Mouse (Mus musculus) stomach, postnatal 0 days (tissue): Measurements from ENCODE around the gene Iars2. TPM values are rescaled to one million over a fixed set of nuclear protein-coding genes. Genes with fewer than 3 reads are reported as not detected.

Experiments
- ATAC-seq: fragments of 200-750 bp; cut with Nextera tagmentation; 2 replicates; pipeline ENCODE4 v1.8.0; 2017; ENCODE audit not compliant: low FRiP score, low TSS enrichment
- DNase-seq: peaks from one replicate; pipeline ENCODE4 v3.0.0-alpha.2; 2016; ENCODE audit warnings: low spot score
- H3K27ac ChIP-seq: fragments of 300-500 bp; sonication (generic); replicated peaks from 2 replicates; pipeline ENCODE4 v1.5.1; 2014; ENCODE audit warnings: mild to moderate bottlenecking, control low read depth
- H3K27me3 ChIP-seq: fragments of 300-500 bp; sonication (generic); 2 replicates; pipeline ENCODE4 v1.6.1; 2014; ENCODE audit warnings: low read length; ENCODE audit not compliant: control insufficient read depth, insufficient read depth
- H3K36me3 ChIP-seq: fragments of 300-500 bp; sonication (generic); 2 replicates; pipeline ENCODE4 v1.6.1; 2014; ENCODE audit warnings: low read length, mixed read lengths; ENCODE audit not compliant: control insufficient read depth, insufficient read depth
- H3K4me1 ChIP-seq: fragments of 300-500 bp; sonication (generic); replicated peaks from 2 replicates; pipeline ENCODE4 v1.6.1; 2014; ENCODE audit warnings: antibody characterized with exemption; ENCODE audit not compliant: control insufficient read depth, insufficient read depth
- H3K4me2 ChIP-seq: fragments of 300-500 bp; sonication (generic); replicated peaks from 2 replicates; pipeline ENCODE4 v1.6.1; 2014; ENCODE audit warnings: low read depth, mild to moderate bottlenecking, control low read depth, moderate library complexity
- H3K4me3 ChIP-seq: fragments of 300-500 bp; sonication (generic); 2 replicates; pipeline ENCODE4 v1.5.1; 2014; ENCODE audit warnings: low read depth, low read length, control low read depth
- H3K9ac ChIP-seq: fragments of 300-500 bp; sonication (generic); 2 replicates; pipeline ENCODE4 v1.6.1; 2014; ENCODE audit warnings: mild to moderate bottlenecking, low read length, control low read depth, mixed read lengths
- H3K9me3 ChIP-seq: fragments of 300-500 bp; sonication (generic); 2 replicates; pipeline ENCODE4 v1.6.1; 2016; ENCODE audit warnings: low read length; ENCODE audit not compliant: control insufficient read depth
- CTCF ChIP-seq: IDR thresholded peaks from 2 replicates; pipeline ENCODE4 v1.5.1; 2016; ENCODE audit warnings: antibody characterized with exemption, low read depth, mild to moderate bottlenecking, moderate library complexity
- EP300 ChIP-seq: optimal IDR thresholded peaks from 2 replicates; pipeline ENCODE3; 2016; ENCODE audit warnings: antibody characterized with exemption
- WGBS: fragments of 180-500 bp; shearing (Covaris S2); extraction: QIAGEN DNeasy Blood & Tissue Kit; methylation state at CpG from one replicate; pipeline ENCODE4 v1.1.7; 2014; 5-methylcytosine and 5-hydroxymethylcytosine counted together
- polyA plus RNA-seq: library from polyadenylated mRNA; unstranded; fragments of >200 nt; fragmentation: Nextera tagmentation; extraction: Ambion mirVana; gene quantifications from 2 replicates; pipeline ENCODE4 v1.2.1, GENCODE M21; 2015

The Iars2 gene
- polyA plus RNA-seq, 1 experiment from 2014 or later: 25.5 TPM

- 18% methylated on average over 3 of the region's 3 CpGs for WGBS
Observed at GRCm38 (mm10) chr1:185336535-185336934, 7.3 kb upstream of the Iars2 start.

GRCm38 (mm10) chr1:185335231-185335765 is 6.1 kb upstream of the Iars2 start:
- Histone ChIP-seq H3K9ac (no peak overlapping the region), H3K9me3 (no peaks in the 10 kb centered on the region), H3K27me3 (no peaks in the 10 kb centered on the region), H3K27ac (no peak overlapping the region), H3K4me1 (no peaks in the 10 kb centered on the region), H3K36me3 (no peaks in the 10 kb centered on the region; the same call in 1 of the 2 replicates), H3K4me3 (no peak overlapping the region), H3K4me2 (no peak overlapping the region)
- WGBS: 67% methylated on average over 6 of the region's 6 CpGs
- DNase-seq: no peak
- TF ChIP-seq CTCF (no peak), EP300 (no peak)
- no peak for ATAC-seq

More at GRCm38 (mm10) chr1:185336535-185336934, 7.3 kb upstream of the Iars2 start:
- Histone ChIP-seq H3K4me2 (no peak overlapping the region), H3K27me3 (no peaks in the 10 kb centered on the region), H3K9me3 (no peaks in the 10 kb centered on the region), H3K36me3 (no peaks in the 10 kb centered on the region; the same call in 1 of the 2 replicates), H3K27ac (no peak overlapping the region), H3K9ac (no peak overlapping the region), H3K4me3 (no peak overlapping the region), H3K4me1 (no peaks in the 10 kb centered on the region)
- TF ChIP-seq CTCF (no peak), EP300 (no peak)
- peak; percentile 67 for ATAC-seq
- peak; percentile 69 for DNase-seq

GRCm38 (mm10) chr1:185334136-185334535 is 4.9 kb upstream of the Iars2 start:
- 87% methylated on average over 4 of the region's 4 CpGs for WGBS
- Histone ChIP-seq H3K4me2 (no peak overlapping the region), H3K4me3 (no peak overlapping the region), H3K27me3 (no peaks in the 10 kb centered on the region), H3K27ac (no peak overlapping the region), H3K4me1 (no peaks in the 10 kb centered on the region), H3K36me3 (no peaks in the 10 kb centered on the region), H3K9ac (no peak overlapping the region), H3K9me3 (no peaks in the 10 kb centered on the region)
- DNase-seq (no peak), ATAC-seq (no peak)
- TF ChIP-seq EP300 (no peak), CTCF (no peak)

- DNase-seq (no peak), ATAC-seq (no peak)
- WGBS: 68% methylated on average over 5 of the region's 5 CpGs
Observed at GRCm38 (mm10) chr1:185333651-185334050, 4.5 kb upstream of the Iars2 start.

GRCm38 (mm10) chr1:185331983-185332430 is 2.8 kb upstream of the Iars2 start, which contains the start of gene Bpnt1:
Gene Bpnt1, plus strand, starts transcription at chr1:185332149.
- Histone ChIP-seq H3K36me3 (no peaks in the 10 kb centered on the region), H3K9me3 (no peaks in the 10 kb centered on the region), H3K4me3 (peak within 1 kb of the TSS; percentile 62), H3K27ac (peak within 1 kb of the TSS; percentile 82), H3K9ac (peak within 1 kb of the TSS; percentile 72), H3K4me2 (peak within 1 kb of the TSS; percentile 67), H3K27me3 (no peaks in the 10 kb centered on the region), H3K4me1 (no peaks in the 10 kb centered on the region)
- peak; percentile 91 for DNase-seq
- under 1% methylated on average over 32 of the region's 32 CpGs for WGBS
- TF ChIP-seq EP300: no peak
- TF ChIP-seq CTCF: no peak
- peak; percentile 85 for ATAC-seq

More at GRCm38 (mm10) chr1:185333651-185334050, 4.5 kb upstream of the Iars2 start:
- TF ChIP-seq CTCF (no peak), EP300 (no peak)
- no peak overlapping the region for H3K27ac ChIP-seq
- H3K4me1 ChIP-seq: no peaks in the 10 kb centered on the region
- no peaks in the 10 kb centered on the region for H3K9me3 ChIP-seq
- no peak overlapping the region for H3K9ac ChIP-seq
- H3K27me3 ChIP-seq: no peaks in the 10 kb centered on the region
- no peak overlapping the region for H3K4me2 ChIP-seq
- H3K36me3 ChIP-seq: no peaks in the 10 kb centered on the region
- H3K4me3 ChIP-seq: no peak overlapping the region

GRCm38 (mm10) chr1:185331364-185331763 is 2.2 kb upstream of the Iars2 start:
- no peak for ATAC-seq
- no peak for DNase-seq
- no peaks in the 10 kb centered on the region for H3K36me3 ChIP-seq
- no peaks in the 10 kb centered on the region for H3K27me3 ChIP-seq
- H3K9ac ChIP-seq: no peak overlapping the region
- no peaks in the 10 kb centered on the region for H3K4me1 ChIP-seq
- H3K9me3 ChIP-seq: no peaks in the 10 kb centered on the region
- H3K4me3 ChIP-seq: peak overlapping the region; percentile 62; the same call in 1 of the 2 replicates
- WGBS: 35% methylated on average over 5 of the region's 5 CpGs
- TF ChIP-seq EP300 (no peak), CTCF (peak; percentile 24)
- H3K27ac ChIP-seq: no peak overlapping the region; the same call in 1 of the 2 replicates
- peak overlapping the region; percentile 67 for H3K4me2 ChIP-seq
